Mouse (Mus musculus) skeletal muscle tissue, postnatal 0 days (tissue): Measurements from ENCODE around the gene Gipc3. TPM values are rescaled to one million over a fixed set of nuclear protein-coding genes. Genes with fewer than 3 reads are reported as not detected.

ENCODE experiments used
- microRNA-seq, 2 experiments: library from miRNA; unstranded; fragments of <30 nt; microRNA quantifications; one replicate each; pipeline ENCODE4; 2016
- polyA plus RNA-seq: library from polyadenylated mRNA; unstranded; fragments of >200 nt; fragmentation: Nextera tagmentation; extraction: Ambion mirVana; gene quantifications from 2 replicates; pipeline ENCODE4 v1.2.1, GENCODE M21; 2015

The Gipc3 gene
- polyA plus RNA-seq, 1 experiment from 2014 or later, result 0.11 TPM

Small RNA genes within 50 kb of the gene (microRNA-seq; reads per million reads assigned to microRNA genes)
- 0 to 0.21 reads per million in 2 experiments for gene Mir6913

Other genes with a start within 250 kb of the Gipc3 start
- gene Creb3l3, start 244.4 kb downstream of the Gipc3 start, polyA plus RNA-seq, result 0.54 and 1.2 TPM in 2 replicates
- 143 and 155 TPM in 2 replicates for gene Map2k2, start 237.4 kb downstream of the Gipc3 start, polyA plus RNA-seq
- 29.7 and 34.0 TPM in 2 replicates for gene Zbtb7a, start 208.0 kb downstream of the Gipc3 start, polyA plus RNA-seq
- gene Pias4, start 175.3 kb downstream of the Gipc3 start, polyA plus RNA-seq, result 20.9 and 22.3 TPM in 2 replicates
- 392 and 402 TPM in 2 replicates for gene Eef2, start 166.6 kb downstream of the Gipc3 start, polyA plus RNA-seq
- 44.3 and 52.5 TPM in 2 replicates for gene Dapk3, start 160.3 kb downstream of the Gipc3 start, polyA plus RNA-seq
- not detected in 2 replicates for gene 4930442H23Rik, start 159.4 kb downstream of the Gipc3 start, polyA plus RNA-seq
- gene Nmrk2, start 141.2 kb downstream of the Gipc3 start, polyA plus RNA-seq, result 2.9 and 4.7 TPM in 2 replicates
- gene Atcay, start 112.4 kb downstream of the Gipc3 start, polyA plus RNA-seq, result 0.26 and 0.45 TPM in 2 replicates
- 2.3 and 2.5 TPM in 2 replicates for gene Zfr2, start 110.1 kb downstream of the Gipc3 start, polyA plus RNA-seq
- 0.65 and 0.90 TPM in 2 replicates for gene Matk, start 90.3 kb downstream of the Gipc3 start, polyA plus RNA-seq
- gene Mrpl54, start 76.3 kb downstream of the Gipc3 start, polyA plus RNA-seq, result 201 and 207 TPM in 2 replicates
- 50.7 and 53.6 TPM in 2 replicates for gene Apba3, start 76.3 kb downstream of the Gipc3 start, polyA plus RNA-seq
- 0.47 and 0.58 TPM in 2 replicates for gene Tjp3, start 51.7 kb downstream of the Gipc3 start, polyA plus RNA-seq
- 15.1 and 16.0 TPM in 2 replicates for gene Pip5k1c, start 50.3 kb downstream of the Gipc3 start, polyA plus RNA-seq
- 11.0 and 15.5 TPM in 2 replicates for gene Cactin, start 22.2 kb downstream of the Gipc3 start, polyA plus RNA-seq
- 7.3 and 7.8 TPM in 2 replicates for gene Tbxa2r, start 14.5 kb downstream of the Gipc3 start, polyA plus RNA-seq
- 38.4 and 47.5 TPM in 2 replicates for gene Hmg20b, start 7.2 kb upstream of the Gipc3 start, polyA plus RNA-seq
- 5.9 and 8.0 TPM in 2 replicates for gene Mfsd12, start 14.2 kb upstream of the Gipc3 start, polyA plus RNA-seq
- gene 4930404N11Rik, start 22.6 kb upstream of the Gipc3 start, polyA plus RNA-seq, result 0.27 and 0.37 TPM in 2 replicates
- 35.3 and 36.5 TPM in 2 replicates for gene Fzr1, start 35.2 kb upstream of the Gipc3 start, polyA plus RNA-seq
- 70.2 and 72.8 TPM in 2 replicates for gene Dohh, start 41.2 kb upstream of the Gipc3 start, polyA plus RNA-seq
- gene Gm48551, start 41.2 kb upstream of the Gipc3 start, polyA plus RNA-seq, result 1.2 and 1.4 TPM in 2 replicates
- 0.24 TPM in 2 replicates for gene Gm48552, start 45.7 kb upstream of the Gipc3 start, polyA plus RNA-seq
- gene Smim24, start 49.8 kb upstream of the Gipc3 start, polyA plus RNA-seq, result 1.0 and 1.6 TPM in 2 replicates
- 130 and 133 TPM in 2 replicates for gene Nfic, start 112.4 kb upstream of the Gipc3 start, polyA plus RNA-seq
- gene Celf5, start 139.4 kb upstream of the Gipc3 start, polyA plus RNA-seq, result 0.09 TPM in 1 of 2 replicates, not detected in the other
- 36.0 and 36.4 TPM in 2 replicates for gene Ncln, start 153.1 kb upstream of the Gipc3 start, polyA plus RNA-seq
- 0.66 and 0.81 TPM in 2 replicates for gene S1pr4, start 156.9 kb upstream of the Gipc3 start, polyA plus RNA-seq
- gene Gna15, start 181.0 kb upstream of the Gipc3 start, polyA plus RNA-seq, result 1.3 and 2.6 TPM in 2 replicates
- gene Gna11, start 201.9 kb upstream of the Gipc3 start, polyA plus RNA-seq, result 44.8 and 48.0 TPM in 2 replicates
- 684 and 719 TPM in 2 replicates for gene Aes, start 216.2 kb upstream of the Gipc3 start, polyA plus RNA-seq
- gene Tle2, start 231.3 kb upstream of the Gipc3 start, polyA plus RNA-seq, result 7.1 and 9.1 TPM in 2 replicates